Mouse (Mus musculus) erythroblast, embryonic 14.5 days (primary cell): ENCODE measurements at regions not wholly inside any gene's neighbourhood (a gene's known extent, or its start where the extent isn't known, plus 50 kb on each side); places are given as distances from the start of the nearest gene placed in this dataset.

Source experiments
- GATA1 ChIP-seq: IDR thresholded peaks from 2 replicates; pipeline ENCODE4 v1.6.1; 2012; ENCODE audit warnings: low read length, inconsistent platforms, mixed read lengths
- TAL1 ChIP-seq: IDR thresholded peaks from 3 replicates; pipeline ENCODE4 v1.6.1; 2012; ENCODE audit warnings: low read length, inconsistent platforms, mixed read lengths

GRCm38 (mm10) chr9:33850024-33850423 is 635.7 kb upstream of the Kirrel3 start:
- TF ChIP-seq GATA1: no peak
- TF ChIP-seq TAL1: no peak
